Mouse (Mus musculus) c-Kit-positive CD71-positive TER-119-negative erythroid progenitor cells, embryonic 14.5 days (primary cell): Measurements from ENCODE around the gene Limd2.

Experiments used
- DNase-seq: peaks from one replicate; pipeline ENCODE4 v3.0.0-alpha.2; 2013; ENCODE audit warnings: low read depth

The Limd2 gene

DNA sequence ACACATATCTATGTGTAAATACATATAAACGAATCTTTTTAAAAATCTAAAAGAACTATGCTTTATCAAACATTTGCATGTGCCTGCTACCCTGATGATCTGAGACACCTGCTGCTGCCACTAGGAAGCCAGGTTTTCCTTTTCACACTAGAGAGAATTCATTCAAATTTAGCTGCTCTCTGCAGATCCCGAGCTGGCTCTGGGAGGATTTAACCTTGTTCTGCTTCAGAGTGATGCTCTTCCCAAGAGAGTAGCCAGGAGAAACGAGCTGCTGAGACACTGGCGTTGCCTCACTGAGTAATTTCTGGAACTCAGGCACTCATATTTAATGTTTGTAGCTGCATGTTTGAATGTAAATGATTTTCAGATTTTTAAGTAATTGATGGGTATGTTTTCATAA lies 35.9 kb downstream of the Limd2 start:
- no peak for DNase-seq

- DNase-seq: no peak
Measured at GRCm38 (mm10) chr11:106122736-106123135, 37.9 kb downstream of the Limd2 start.

- DNase-seq: no peak
Measured at GRCm38 (mm10) chr11:106122221-106122620, 38.4 kb downstream of the Limd2 start.

DNA sequence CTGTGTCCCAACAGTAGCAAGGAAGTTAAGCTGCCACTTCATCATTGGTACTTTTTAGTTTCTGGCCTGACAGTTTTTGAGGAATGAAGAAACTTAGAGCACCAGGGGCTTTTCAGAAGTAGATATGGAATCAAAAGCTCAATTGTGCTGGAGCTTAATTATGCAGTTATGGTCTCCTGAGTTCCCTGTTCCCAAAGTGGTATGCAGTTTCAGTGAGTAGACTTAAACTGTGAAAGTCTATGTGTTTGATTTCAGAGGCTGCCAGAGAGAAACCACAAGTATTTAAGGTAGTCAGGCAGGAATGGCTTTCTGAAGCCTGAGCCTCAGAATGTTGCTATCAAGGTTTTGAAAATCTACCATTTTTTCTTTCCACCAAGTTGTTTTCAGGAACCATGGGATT lies 49.0 kb downstream of the Limd2 start:
- no peak for DNase-seq
